Mouse (Mus musculus): ENCODE results near the gene Galc. TPM values are rescaled to one million over a fixed set of nuclear protein-coding genes. Genes with fewer than 3 reads are reported as not detected.

Gene Galc
- total RNA-seq (2021) (1 to 10 TPM; 7.3 to 8.3 TPM), polyA plus RNA-seq (2012; rRNA removed) (5.0 and 11.5 TPM in 2 replicates)
- long read RNA-seq, partial matches to known transcripts: 0 of 4 reads
- long read RNA-seq, other reads (novel, unspliced or antisense): 2 of 4 reads

DNA sequence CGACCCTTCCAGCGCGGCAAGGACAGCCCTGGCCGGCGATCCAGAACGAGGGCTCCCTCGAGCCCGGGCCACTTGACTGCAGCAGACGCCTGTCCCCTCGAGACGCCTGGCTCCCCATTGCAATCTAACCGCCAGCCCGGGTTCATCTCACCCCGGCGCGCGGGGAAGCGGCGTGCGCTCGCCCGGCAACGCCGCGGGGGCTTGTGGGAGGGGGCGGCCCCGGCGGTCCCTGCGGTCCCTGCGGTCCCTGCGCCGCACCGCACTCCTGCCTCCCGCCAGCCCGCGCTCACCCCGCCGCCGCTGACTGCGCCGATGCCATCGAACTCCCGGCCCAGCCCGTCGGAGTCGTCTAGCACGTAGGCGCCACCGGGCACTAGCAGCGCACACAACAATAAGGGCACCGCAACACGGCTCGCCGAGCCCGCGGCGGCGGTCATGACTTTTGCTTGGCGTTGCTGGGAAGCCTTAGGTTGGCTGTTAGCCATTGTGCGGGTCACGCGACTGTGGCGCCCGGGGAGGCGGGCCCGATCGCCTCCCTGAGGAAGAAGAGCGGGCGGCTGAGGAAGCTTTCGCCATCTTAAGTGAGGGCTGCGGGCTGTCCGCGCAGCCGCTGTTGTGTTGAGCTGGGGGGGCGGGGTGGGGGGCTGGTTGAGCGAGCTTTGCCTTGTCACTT, at the start of gene Galc:
TSS of gene Galc (minus strand) at position 615 of the 673 bp plus-strand sequence.
- Histone ChIP-seq H3K9ac (ENCODE audit: low read depth, low read length) (peak within 1 kb of the TSS; percentile 97), H3K36me3 (ENCODE audit: control insufficient read depth, insufficient read depth, low read length) (no peaks in the 10 kb centered on the region), H3K4me3 (peak within 1 kb of the TSS; percentile 74), H3K27me3 (ENCODE audit: control insufficient read depth, insufficient read depth, low read length) (no peaks in the 10 kb centered on the region), H3K4me1 (ENCODE audit: control insufficient read depth, insufficient read depth, low read length) (no peaks in the 10 kb centered on the region), H3K79me2 (replicated peaks; ENCODE audit: control insufficient read depth, insufficient read depth, low read length) (no peaks in the 10 kb centered on the region), H3K27ac (peak within 1 kb of the TSS; percentile 91)
- DNase-seq: peak; percentile 93 to 94
- intact Hi-C loops (cut with DNase I): no loop called here
- TF ChIP-seq POLR2A (IDR thresholded peaks at IDR 0.05; ENCODE audit: insufficient read depth, low read depth, low read length) (peak; percentile 41; the same call in 1 of the 2 replicates), EP300 (IDR thresholded peaks at IDR 0.05; ENCODE audit: insufficient read depth, low read depth, low read length) (no peak)
- under 1% methylated on average over 76 of the region's 76 CpGs for WGBS

DNA sequence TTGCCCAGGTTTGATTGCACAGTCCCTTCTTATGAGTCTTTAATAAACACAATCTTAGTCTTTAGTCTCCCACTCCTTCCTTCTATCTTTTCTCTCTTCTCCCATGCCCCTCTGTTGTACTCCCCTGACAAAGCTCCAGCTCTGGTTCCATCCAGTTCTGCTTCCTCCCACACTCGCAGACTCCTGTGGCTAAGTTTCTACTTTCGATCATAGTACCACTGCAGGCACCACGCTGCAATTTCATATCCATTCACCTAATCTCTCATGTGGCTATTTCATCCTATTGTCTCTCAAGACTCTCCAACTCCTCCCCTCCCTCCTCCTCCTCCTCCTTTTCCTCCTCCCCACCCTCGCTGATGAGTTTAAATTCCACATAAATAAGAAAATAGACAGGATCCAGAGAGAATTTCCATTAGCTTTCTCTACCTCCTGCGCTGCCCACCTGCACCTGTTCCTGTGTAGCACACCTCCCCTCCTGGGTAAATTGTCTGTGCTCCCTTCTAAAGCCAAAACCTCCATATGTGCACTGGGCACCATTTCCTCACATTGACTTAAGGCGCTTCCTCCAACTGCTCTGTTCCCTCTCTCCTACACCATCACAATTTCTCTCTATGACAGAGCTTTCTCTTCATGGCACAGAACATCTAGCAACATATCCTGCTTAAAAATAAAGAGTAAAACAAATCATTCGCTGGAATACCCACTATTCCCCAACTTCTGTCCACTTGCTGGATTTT, 48.1 kb upstream of the Galc start:
- Histone ChIP-seq H3K79me2 (replicated peaks; ENCODE audit: control insufficient read depth, insufficient read depth, low read length) (no peaks in the 10 kb centered on the region; the same call in 1 of the 2 replicates), H3K27ac (no peak overlapping the region), H3K27me3 (ENCODE audit: control insufficient read depth, insufficient read depth, low read length) (no peaks in the 10 kb centered on the region), H3K4me3 (no peak overlapping the region), H3K36me3 (ENCODE audit: control insufficient read depth, insufficient read depth, low read length) (no peaks in the 10 kb centered on the region), H3K4me1 (ENCODE audit: control insufficient read depth, insufficient read depth, low read length) (no peaks in the 10 kb centered on the region), H3K9ac (ENCODE audit: low read depth, low read length) (no peak overlapping the region)
- WGBS: 77% methylated on average over 7 of the region's 7 CpGs
- no peak for DNase-seq
- intact Hi-C loops (cut with DNase I): no loop called here
- TF ChIP-seq POLR2A (IDR thresholded peaks at IDR 0.05; ENCODE audit: insufficient read depth, low read depth, low read length): no peak
- TF ChIP-seq CTCF (IDR thresholded peaks at IDR 0.05): no peak
- TF ChIP-seq EP300 (IDR thresholded peaks at IDR 0.05; ENCODE audit: insufficient read depth, low read depth, low read length): no peak

DNA sequence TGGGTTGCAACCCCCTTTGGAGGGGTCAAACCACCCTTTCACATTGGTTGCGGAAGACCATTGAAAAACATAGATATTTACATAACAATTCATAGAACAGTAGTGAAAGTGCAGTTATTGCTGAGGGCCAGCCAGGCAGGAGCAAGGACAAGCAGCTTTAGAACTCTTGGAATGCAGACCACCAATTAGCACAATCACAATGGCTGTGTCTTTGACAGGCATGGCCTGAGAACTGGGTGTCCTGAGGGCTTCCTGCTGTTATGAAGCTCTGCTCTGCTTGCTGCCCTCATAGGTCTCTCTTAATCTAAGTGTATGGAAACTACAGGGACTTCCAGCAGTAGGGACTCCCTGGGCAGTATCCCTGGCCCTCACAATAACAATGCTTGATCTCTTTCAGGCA, 43.8 kb upstream of the Galc start:
- Histone ChIP-seq H3K36me3 (ENCODE audit: control insufficient read depth, insufficient read depth, low read length) (no peaks in the 10 kb centered on the region), H3K27me3 (ENCODE audit: control insufficient read depth, insufficient read depth, low read length) (no peaks in the 10 kb centered on the region), H3K4me3 (no peak overlapping the region), H3K4me1 (ENCODE audit: control insufficient read depth, insufficient read depth, low read length) (no peaks in the 10 kb centered on the region), H3K9ac (ENCODE audit: low read depth, low read length) (no peak overlapping the region), H3K79me2 (replicated peaks; ENCODE audit: control insufficient read depth, insufficient read depth, low read length) (no peaks in the 10 kb centered on the region), H3K27ac (no peak overlapping the region)
- DNase-seq: no peak
- WGBS: 97% methylated on average over 1 of the region's 1 CpGs
- no peak for TF ChIP-seq POLR2A (IDR thresholded peaks at IDR 0.05; ENCODE audit: insufficient read depth, low read depth, low read length)
- TF ChIP-seq CTCF (IDR thresholded peaks at IDR 0.05): no peak
- no peak for TF ChIP-seq EP300 (IDR thresholded peaks at IDR 0.05; ENCODE audit: insufficient read depth, low read depth, low read length)
- intact Hi-C loops (cut with DNase I): no loop called here

DNA sequence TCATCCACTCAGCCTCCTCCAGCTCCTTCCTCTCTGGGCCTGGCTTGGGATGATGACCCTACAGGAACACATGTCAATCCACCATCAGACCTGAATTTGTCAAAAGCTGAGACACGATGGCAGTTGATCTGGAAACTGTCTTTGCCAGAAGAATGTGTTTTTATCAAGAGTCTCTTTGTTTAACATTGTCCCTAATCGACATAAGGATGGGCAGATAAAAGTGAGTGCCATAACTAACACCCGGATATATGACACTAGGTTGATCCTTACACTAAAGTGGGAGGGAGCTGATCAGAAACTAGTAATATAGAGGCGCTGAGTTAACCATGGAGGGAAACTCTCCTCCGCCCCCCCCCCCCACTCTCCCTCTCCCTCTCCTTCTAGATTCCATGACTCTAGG, 42.7 kb upstream of the Galc start:
- Histone ChIP-seq H3K79me2 (replicated peaks; ENCODE audit: control insufficient read depth, insufficient read depth, low read length) (no peaks in the 10 kb centered on the region), H3K36me3 (ENCODE audit: control insufficient read depth, insufficient read depth, low read length) (no peaks in the 10 kb centered on the region), H3K4me3 (no peak overlapping the region), H3K27me3 (ENCODE audit: control insufficient read depth, insufficient read depth, low read length) (no peaks in the 10 kb centered on the region), H3K27ac (no peak overlapping the region), H3K4me1 (ENCODE audit: control insufficient read depth, insufficient read depth, low read length) (no peaks in the 10 kb centered on the region), H3K9ac (ENCODE audit: low read depth, low read length) (no peak overlapping the region)
- TF ChIP-seq EP300 (IDR thresholded peaks at IDR 0.05; ENCODE audit: insufficient read depth, low read depth, low read length) (no peak), POLR2A (IDR thresholded peaks at IDR 0.05; ENCODE audit: insufficient read depth, low read depth, low read length) (no peak), CTCF (IDR thresholded peaks at IDR 0.05) (no peak)
- 53% methylated on average over 5 of the region's 5 CpGs for WGBS
- intact Hi-C loops (cut with DNase I): no loop called here
- DNase-seq: no peak

DNA sequence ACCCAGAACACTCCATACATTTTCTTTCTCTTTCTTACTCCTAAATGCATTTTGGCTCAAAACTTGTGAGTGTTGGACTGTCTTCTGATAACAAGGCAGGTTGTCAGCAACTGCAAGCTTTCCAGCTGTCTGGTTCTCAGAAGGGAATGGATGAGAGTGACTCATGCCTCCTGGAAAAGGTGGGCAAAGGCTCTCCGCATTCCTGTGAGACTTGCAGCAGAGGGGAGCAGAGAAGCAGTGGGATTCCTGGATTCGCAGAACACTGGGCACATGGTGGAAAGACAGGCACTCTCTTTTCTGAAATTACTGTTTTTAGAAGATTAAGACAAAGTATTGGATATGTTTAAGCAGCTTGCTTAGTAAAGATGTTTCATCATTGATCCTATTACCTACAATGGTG, 35.0 kb upstream of the Galc start:
- DNase-seq: no peak
- Histone ChIP-seq H3K27ac (no peak overlapping the region), H3K9ac (ENCODE audit: low read depth, low read length) (no peak overlapping the region), H3K36me3 (ENCODE audit: control insufficient read depth, insufficient read depth, low read length) (no peaks in the 10 kb centered on the region), H3K27me3 (ENCODE audit: control insufficient read depth, insufficient read depth, low read length) (no peaks in the 10 kb centered on the region), H3K79me2 (replicated peaks; ENCODE audit: control insufficient read depth, insufficient read depth, low read length) (no peaks in the 10 kb centered on the region), H3K4me3 (no peak overlapping the region), H3K4me1 (ENCODE audit: control insufficient read depth, insufficient read depth, low read length) (no peaks in the 10 kb centered on the region)
- WGBS: 69% methylated on average over 2 of the region's 2 CpGs
- no peak for TF ChIP-seq POLR2A (IDR thresholded peaks at IDR 0.05; ENCODE audit: insufficient read depth, low read depth, low read length)
- TF ChIP-seq EP300 (IDR thresholded peaks at IDR 0.05; ENCODE audit: insufficient read depth, low read depth, low read length): no peak
- TF ChIP-seq CTCF (IDR thresholded peaks at IDR 0.05): no peak
- intact Hi-C loops (cut with DNase I): no loop called here

DNA sequence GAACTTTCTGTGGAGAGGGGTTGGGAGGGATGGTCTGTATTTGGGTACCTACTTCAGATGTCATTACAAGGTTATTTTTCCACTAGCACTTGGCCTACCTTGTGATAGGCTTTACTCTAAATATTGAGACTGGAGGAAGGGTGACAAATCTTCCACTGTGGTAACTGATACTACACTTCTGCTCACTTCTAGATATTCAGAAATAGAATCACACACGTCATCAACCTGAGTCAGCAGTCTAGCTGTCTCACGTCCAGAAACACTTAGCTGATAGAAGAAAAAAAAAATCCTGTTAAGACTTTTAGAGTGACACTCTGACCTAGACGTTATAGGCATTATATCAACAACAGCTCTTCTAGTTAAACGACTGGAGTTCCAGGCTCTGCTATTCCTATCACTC, 33.0 kb upstream of the Galc start:
- H3K27me3 ChIP-seq (ENCODE audit: control insufficient read depth, insufficient read depth, low read length): no peaks in the 10 kb centered on the region
- H3K9ac ChIP-seq (ENCODE audit: low read depth, low read length): no peak overlapping the region
- H3K4me1 ChIP-seq (ENCODE audit: control insufficient read depth, insufficient read depth, low read length): no peaks in the 10 kb centered on the region
- no peak for DNase-seq
- TF ChIP-seq POLR2A (IDR thresholded peaks at IDR 0.05; ENCODE audit: insufficient read depth, low read depth, low read length): no peak
- TF ChIP-seq CTCF (IDR thresholded peaks at IDR 0.05): no peak
- no peak for TF ChIP-seq EP300 (IDR thresholded peaks at IDR 0.05; ENCODE audit: insufficient read depth, low read depth, low read length)
- no peak overlapping the region for H3K27ac ChIP-seq
- intact Hi-C loops (cut with DNase I): no loop called here
- H3K79me2 ChIP-seq (replicated peaks; ENCODE audit: control insufficient read depth, insufficient read depth, low read length): no peaks in the 10 kb centered on the region
- no peaks in the 10 kb centered on the region for H3K36me3 ChIP-seq (ENCODE audit: control insufficient read depth, insufficient read depth, low read length)
- 23% methylated on average over 4 of the region's 4 CpGs for WGBS
- H3K4me3 ChIP-seq: no peak overlapping the region

Measured in heart, adult 2 months (tissue).